Mouse (Mus musculus) neural tube, embryonic 13.5 days (tissue): ENCODE results near the gene Map4k2. TPM values are rescaled to one million over a fixed set of nuclear protein-coding genes. Genes with fewer than 3 reads are reported as not detected.

Experiments used
- ATAC-seq: fragments of 200-750 bp; cut with Nextera tagmentation; 2 replicates; pipeline ENCODE4 v1.8.0; 2017; ENCODE audit warnings: low read depth, mild to moderate bottlenecking, moderate TSS enrichment, moderate library complexity
- H3K27ac ChIP-seq: fragments of 300-500 bp; sonication (generic); replicated peaks from 2 replicates; pipeline ENCODE4 v1.5.1; 2015; ENCODE audit warnings: moderate library complexity, mild to moderate bottlenecking, inconsistent platforms
- H3K27me3 ChIP-seq: fragments of 300-500 bp; sonication (generic); 2 replicates; pipeline ENCODE4 v1.6.1; 2015; ENCODE audit warnings: mild to moderate bottlenecking, inconsistent platforms
- H3K36me3 ChIP-seq: fragments of 300-500 bp; sonication (generic); 2 replicates; pipeline ENCODE4 v1.6.1; 2015; ENCODE audit warnings: mild to moderate bottlenecking, inconsistent platforms
- H3K4me1 ChIP-seq: fragments of 300-500 bp; sonication (generic); replicated peaks from 2 replicates; pipeline ENCODE4 v1.6.1; 2015; ENCODE audit warnings: inconsistent platforms
- H3K4me2 ChIP-seq: fragments of 300-500 bp; sonication (generic); 2 replicates; pipeline ENCODE4 v1.6.1; 2015; ENCODE audit warnings: inconsistent platforms, mild to moderate bottlenecking, moderate library complexity
- H3K4me3 ChIP-seq: fragments of 300-500 bp; sonication (generic); 2 replicates; pipeline ENCODE4 v1.5.1; 2015; ENCODE audit warnings: mild to moderate bottlenecking, inconsistent platforms
- H3K9ac ChIP-seq: fragments of 300-500 bp; sonication (generic); 2 replicates; pipeline ENCODE4 v1.6.1; 2015; ENCODE audit warnings: moderate library complexity, mild to moderate bottlenecking, inconsistent platforms
- H3K9me3 ChIP-seq: fragments of 300-500 bp; sonication (generic); 2 replicates; pipeline ENCODE4 v1.6.1; 2016; ENCODE audit warnings: inconsistent platforms
- WGBS: fragments of 180-500 bp; shearing (Covaris S2); methylation state at CpG from one replicate; pipeline ENCODE4 v1.1.7; 2015; 5-methylcytosine and 5-hydroxymethylcytosine counted together
- polyA plus RNA-seq: library from polyadenylated mRNA; unstranded; fragments of >200 nt; fragmentation: Nextera tagmentation; extraction: Ambion mirVana; gene quantifications from 2 replicates; pipeline ENCODE4 v1.2.1, GENCODE M21; 2015

The Map4k2 gene
- polyA plus RNA-seq, 1 experiment from 2014 or later: 17.0 TPM

- ATAC-seq: 0 out of 2 replicates have a peak, but pooled peaks have one; percentile 10
- no peak overlapping the region for H3K9ac ChIP-seq
- WGBS: 85% methylated on average over 36 of the region's 42 CpGs
- peaks cover 21% of the 10 kb centered on the region for H3K4me1 ChIP-seq
- no peak overlapping the region for H3K4me3 ChIP-seq
- no peaks in the 10 kb centered on the region for H3K27me3 ChIP-seq
- no peak overlapping the region for H3K27ac ChIP-seq
- H3K4me2 ChIP-seq: no peak overlapping the region
- no peaks in the 10 kb centered on the region for H3K9me3 ChIP-seq
- peaks cover 91% of the 10 kb centered on the region for H3K36me3 ChIP-seq
These were observed 34.7 kb downstream of the Map4k2 start for GRCm38 (mm10) chr19:6375423-6376254.

DNA sequence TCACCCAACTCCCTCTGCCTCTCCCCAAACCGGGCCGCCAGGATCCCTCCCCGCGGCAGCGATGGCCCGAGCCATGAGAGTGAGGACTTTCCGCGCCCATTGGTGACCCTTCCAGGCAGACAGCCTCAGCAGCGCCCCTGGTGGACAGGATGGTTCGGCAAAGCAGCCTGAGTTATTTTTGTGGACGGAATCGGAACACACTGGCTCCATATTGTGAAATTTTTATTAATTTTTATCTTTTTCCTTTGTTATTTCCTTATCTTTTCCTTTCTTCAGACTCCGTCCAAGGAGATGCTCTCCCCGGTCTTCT is 35.3 kb downstream of the Map4k2 start:
- peaks cover 21% of the 10 kb centered on the region for H3K4me1 ChIP-seq
- no peaks in the 10 kb centered on the region for H3K9me3 ChIP-seq
- no peak for ATAC-seq
- H3K27ac ChIP-seq: no peak overlapping the region
- H3K27me3 ChIP-seq: no peaks in the 10 kb centered on the region
- no peak overlapping the region for H3K4me2 ChIP-seq
- H3K36me3 ChIP-seq: peaks cover 85% of the 10 kb centered on the region
- 71% methylated on average over 14 of the region's 14 CpGs for WGBS
- no peak overlapping the region for H3K9ac ChIP-seq
- no peak overlapping the region for H3K4me3 ChIP-seq

GRCm38 (mm10) chr19:6376643-6377042 is 35.7 kb downstream of the Map4k2 start:
- Histone ChIP-seq H3K4me3 (no peak overlapping the region), H3K4me1 (peaks cover 21% of the 10 kb centered on the region), H3K4me2 (no peak overlapping the region), H3K27ac (no peak overlapping the region), H3K36me3 (peaks cover 81% of the 10 kb centered on the region), H3K27me3 (no peaks in the 10 kb centered on the region), H3K9me3 (no peaks in the 10 kb centered on the region), H3K9ac (no peak overlapping the region)
- 82% methylated on average over 2 of the region's 2 CpGs for WGBS
- ATAC-seq: no peak

GRCm38 (mm10) chr19:6377327-6378040 is 36.5 kb downstream of the Map4k2 start:
- peaks cover 72% of the 10 kb centered on the region for H3K36me3 ChIP-seq
- H3K9ac ChIP-seq: peak overlapping the region; percentile 14; the same call in 1 of the 2 replicates
- H3K27ac ChIP-seq: peak overlapping the region; percentile 75
- peaks cover 21% of the 10 kb centered on the region for H3K4me1 ChIP-seq
- no peak overlapping the region for H3K4me2 ChIP-seq
- H3K9me3 ChIP-seq: no peaks in the 10 kb centered on the region
- WGBS: 34% methylated on average over 11 of the region's 11 CpGs
- H3K27me3 ChIP-seq: no peaks in the 10 kb centered on the region
- H3K4me3 ChIP-seq: no peak overlapping the region
- ATAC-seq: no peak

- 92% methylated on average over 9 of the region's 9 CpGs for WGBS
- no peaks in the 10 kb centered on the region for H3K27me3 ChIP-seq
- H3K4me2 ChIP-seq: no peak overlapping the region
- no peak overlapping the region for H3K4me3 ChIP-seq
- H3K9me3 ChIP-seq: no peaks in the 10 kb centered on the region
- no peak overlapping the region for H3K27ac ChIP-seq
- H3K36me3 ChIP-seq: peaks cover 41% of the 10 kb centered on the region
- no peak for ATAC-seq
- peaks cover 35% of the 10 kb centered on the region for H3K4me1 ChIP-seq
- H3K9ac ChIP-seq: no peak overlapping the region
These were observed 39.7 kb downstream of the Map4k2 start for GRCm38 (mm10) chr19:6380411-6381166.

GRCm38 (mm10) chr19:6381238-6381637 is 40.3 kb downstream of the Map4k2 start:
- no peak for ATAC-seq
- no peaks in the 10 kb centered on the region for H3K9me3 ChIP-seq
- no peak overlapping the region for H3K4me2 ChIP-seq
- no peak overlapping the region for H3K27ac ChIP-seq
- no peak overlapping the region for H3K4me3 ChIP-seq
- H3K4me1 ChIP-seq: peaks cover 35% of the 10 kb centered on the region
- peaks cover 35% of the 10 kb centered on the region for H3K36me3 ChIP-seq
- WGBS: 96% methylated on average over 5 of the region's 5 CpGs
- H3K9ac ChIP-seq: no peak overlapping the region
- no peaks in the 10 kb centered on the region for H3K27me3 ChIP-seq

DNA sequence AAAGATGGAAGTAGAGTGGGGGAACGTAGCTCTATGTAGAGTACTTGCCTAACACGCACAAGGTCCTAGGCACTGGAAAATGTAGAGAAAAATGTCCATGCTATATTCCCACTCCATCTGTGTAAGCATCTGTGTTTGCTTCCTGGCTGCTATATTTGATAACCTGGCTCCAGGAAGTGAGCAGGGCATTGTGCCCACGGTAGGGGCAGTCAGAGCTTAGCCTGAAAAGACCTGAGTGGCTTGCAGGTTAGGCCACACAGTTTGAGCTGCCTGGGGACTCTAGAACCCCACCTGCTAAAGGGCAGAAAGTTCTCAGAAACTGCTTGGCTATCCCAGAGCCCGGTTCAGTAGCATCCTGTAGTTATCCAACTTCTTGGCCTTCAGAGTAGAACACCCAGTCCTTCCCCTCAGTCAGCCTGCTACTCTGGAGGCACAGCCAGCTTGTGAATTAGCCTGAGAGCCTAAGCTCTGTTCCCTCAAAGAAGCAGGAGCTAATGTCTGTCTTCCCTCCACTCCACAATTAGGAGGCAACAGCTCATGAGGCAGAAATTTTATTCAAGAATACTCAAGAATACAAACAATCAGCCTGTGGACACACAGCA is 41.5 kb downstream of the Map4k2 start:
- no peaks in the 10 kb centered on the region for H3K27me3 ChIP-seq
- H3K4me3 ChIP-seq: no peak overlapping the region
- peaks cover 23% of the 10 kb centered on the region for H3K36me3 ChIP-seq
- no peak overlapping the region for H3K27ac ChIP-seq
- no peak overlapping the region for H3K4me2 ChIP-seq
- no peaks in the 10 kb centered on the region for H3K9me3 ChIP-seq
- no peak overlapping the region for H3K9ac ChIP-seq
- ATAC-seq: no peak
- peaks cover 23% of the 10 kb centered on the region for H3K4me1 ChIP-seq
- WGBS: 90% methylated on average over 4 of the region's 4 CpGs

DNA sequence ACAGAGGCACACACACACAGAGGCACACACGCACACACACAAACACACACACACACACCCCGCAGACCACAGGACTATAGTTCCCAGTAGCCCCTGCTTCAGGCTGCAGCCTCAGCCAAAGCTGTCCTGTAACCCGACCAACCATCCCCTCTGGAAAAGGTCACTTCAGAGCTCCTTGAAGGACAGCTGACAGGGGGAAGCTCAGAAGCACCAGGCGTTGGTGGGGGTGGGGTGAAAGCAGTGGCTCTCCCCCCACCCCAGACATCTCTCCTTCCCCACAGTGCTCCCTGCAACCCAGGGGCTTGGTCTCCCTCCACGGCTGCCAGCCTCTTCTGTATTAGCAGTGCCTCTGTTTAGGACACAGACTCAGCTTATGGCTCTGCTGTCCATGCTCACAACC is 42.5 kb downstream of the Map4k2 start:
- Histone ChIP-seq H3K4me1 (peaks cover 14% of the 10 kb centered on the region), H3K9me3 (no peaks in the 10 kb centered on the region), H3K4me2 (no peak overlapping the region), H3K9ac (peak overlapping the region; percentile 26; the same call in 1 of the 2 replicates), H3K27ac (no peak overlapping the region), H3K36me3 (peaks cover 12% of the 10 kb centered on the region; the same call in 1 of the 2 replicates), H3K27me3 (no peaks in the 10 kb centered on the region), H3K4me3 (no peak overlapping the region)
- no peak for ATAC-seq
- 53% methylated on average over 5 of the region's 5 CpGs for WGBS

DNA sequence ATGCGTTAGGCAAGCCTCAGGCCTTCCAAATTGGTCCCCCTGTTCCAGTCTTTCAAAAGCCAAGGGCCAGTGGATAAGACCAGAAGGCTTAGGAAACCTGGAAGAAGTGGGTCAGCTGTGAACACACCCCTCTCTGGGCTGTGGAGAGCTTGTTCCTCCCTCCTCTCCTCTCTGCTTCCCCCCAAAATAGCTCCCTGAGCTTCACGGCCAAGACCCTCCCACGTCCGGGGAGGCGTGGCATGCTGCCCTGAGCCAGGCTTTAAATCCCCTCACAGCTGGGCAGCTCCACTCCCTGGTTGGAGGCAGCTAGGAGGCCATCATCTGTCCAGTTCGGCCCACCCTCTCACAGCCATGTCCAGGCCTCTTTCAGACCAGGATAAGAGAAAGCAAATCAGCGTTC is 43.2 kb downstream of the Map4k2 start, which contains the start of gene Pygm:
Gene Pygm, plus strand, starts transcription at position 272 of the 400 bp plus-strand sequence.
- ATAC-seq: no peak
- no peak within 1 kb of the TSS for H3K4me2 ChIP-seq

GRCm38 (mm10) chr19:6384954-6385353 is 44.0 kb downstream of the Map4k2 start:
- Histone ChIP-seq H3K9me3 (no peaks in the 10 kb centered on the region), H3K4me3 (no peak overlapping the region), H3K27me3 (no peaks in the 10 kb centered on the region), H3K4me1 (peaks cover 21% of the 10 kb centered on the region), H3K27ac (no peak overlapping the region), H3K36me3 (0 out of 2 replicates have a peak, but pooled peaks cover 3% of the 10 kb centered on the region), H3K4me2 (no peak overlapping the region), H3K9ac (no peak overlapping the region)
- WGBS: 76% methylated on average over 11 of the region's 11 CpGs
- ATAC-seq: no peak

More for the DNA sequence above, 43.2 kb downstream of the Map4k2 start, which contains the start of gene Pygm:
- Histone ChIP-seq H3K4me3 (no peak within 1 kb of the TSS), H3K36me3 (peaks cover 6% of the 10 kb centered on the region; the same call in 1 of the 2 replicates), H3K27me3 (no peaks in the 10 kb centered on the region), H3K4me1 (peaks cover 14% of the 10 kb centered on the region), H3K9me3 (no peaks in the 10 kb centered on the region), H3K27ac (no peak within 1 kb of the TSS), H3K9ac (peak within 1 kb of the TSS; percentile 26; the same call in 1 of the 2 replicates)
- 26% methylated on average over 7 of the region's 7 CpGs for WGBS

GRCm38 (mm10) chr19:6385419-6385818 is 44.5 kb downstream of the Map4k2 start:
- no peak for ATAC-seq
- no peak overlapping the region for H3K9ac ChIP-seq
- H3K27me3 ChIP-seq: no peaks in the 10 kb centered on the region

More at GRCm38 (mm10) chr19:6385419-6385818, 44.5 kb downstream of the Map4k2 start:
- H3K36me3 ChIP-seq: 0 out of 2 replicates have a peak, but pooled peaks cover 1% of the 10 kb centered on the region
- 85% methylated on average over 5 of the region's 5 CpGs for WGBS
- peaks cover 22% of the 10 kb centered on the region for H3K4me1 ChIP-seq
- no peaks in the 10 kb centered on the region for H3K9me3 ChIP-seq
- H3K27ac ChIP-seq: no peak overlapping the region
- no peak overlapping the region for H3K4me3 ChIP-seq
- H3K4me2 ChIP-seq: no peak overlapping the region
